Mouse (Mus musculus) 3134 (cell line): ENCODE data around the gene Mepce.
A peak's percentile ranks its signal among the peaks of the same experiment; 100 is the strongest.
"Not testable (repeated sequence)": the region's sequence is repeated elsewhere in the genome, so short reads cannot be mapped to it uniquely, and the experiment has no call there.

Source experiments
- DNase-seq: peaks from one replicate; pipeline ENCODE4 v3.0.0-alpha.2; 2011; ENCODE audit warnings: low spot score; ENCODE audit not compliant: insufficient read length; ENCODE audit errors: extremely low read depth

Mepce gene

DNA sequence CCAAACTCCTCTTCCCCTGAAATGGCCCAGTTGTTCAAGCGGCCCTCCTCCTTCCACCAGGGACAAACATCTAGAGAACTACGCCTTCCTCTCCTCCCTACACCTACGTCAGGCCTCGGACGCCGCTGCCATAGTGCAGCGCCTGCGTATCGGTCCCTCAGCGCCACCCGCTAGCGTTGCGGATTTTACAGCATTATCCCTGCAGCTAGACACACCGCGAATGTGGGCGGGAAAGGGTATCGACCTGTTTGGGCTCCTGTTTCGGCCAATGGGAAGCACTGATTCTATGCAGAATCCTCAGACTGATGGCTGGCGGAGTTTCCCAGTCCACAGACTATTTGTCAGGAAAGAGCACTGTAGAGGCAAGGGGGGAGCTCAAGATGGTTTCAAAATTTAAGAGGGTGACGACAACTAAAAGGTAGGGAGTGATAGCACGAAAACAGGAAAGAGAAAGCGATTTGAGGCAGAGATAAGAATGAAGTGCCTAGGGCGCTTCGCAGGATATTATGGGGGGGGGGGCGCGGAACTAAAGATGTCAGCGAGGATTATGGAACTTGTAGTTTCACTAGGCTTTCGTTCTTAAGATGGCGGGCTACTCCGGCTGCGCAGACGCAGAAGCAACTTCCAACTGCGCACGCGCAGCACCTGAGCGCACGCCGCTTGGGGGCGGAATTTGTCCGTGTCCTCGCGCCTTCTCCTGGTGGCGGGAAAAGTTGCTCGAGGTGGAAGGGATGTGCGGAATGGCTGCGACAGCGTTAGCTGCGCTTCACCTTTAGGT lies at the start of gene Mepce, which contains the start of gene Zcwpw1:
TSS of gene Mepce (minus strand) at position 505 of the 778 bp plus-strand sequence.
TSS of gene Zcwpw1 (plus strand) at position 648 of the 778 bp plus-strand sequence.
- DNase-seq, result peak; percentile 76

DNA sequence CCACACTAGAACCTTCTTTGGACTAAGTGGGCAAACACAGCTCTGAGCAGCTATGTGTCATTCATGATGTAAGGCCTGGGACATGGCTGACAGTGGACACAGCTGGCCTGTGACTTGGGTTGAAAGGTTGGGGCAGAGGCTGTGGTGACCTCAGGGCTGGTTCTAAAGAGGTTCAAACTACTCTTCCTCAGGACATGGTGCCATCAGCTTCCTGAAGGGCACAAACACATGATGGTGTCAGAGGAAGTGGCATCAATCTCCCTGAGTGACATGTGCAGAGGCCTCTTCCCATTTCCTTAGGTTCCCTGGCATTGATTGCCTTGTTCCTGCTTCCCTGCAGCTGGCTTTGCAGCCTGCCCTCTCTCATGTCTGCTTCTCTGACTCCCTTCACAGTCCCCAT lies 49.7 kb upstream of the Mepce start:
- DNase-seq, result not testable (repeated sequence)

DNA sequence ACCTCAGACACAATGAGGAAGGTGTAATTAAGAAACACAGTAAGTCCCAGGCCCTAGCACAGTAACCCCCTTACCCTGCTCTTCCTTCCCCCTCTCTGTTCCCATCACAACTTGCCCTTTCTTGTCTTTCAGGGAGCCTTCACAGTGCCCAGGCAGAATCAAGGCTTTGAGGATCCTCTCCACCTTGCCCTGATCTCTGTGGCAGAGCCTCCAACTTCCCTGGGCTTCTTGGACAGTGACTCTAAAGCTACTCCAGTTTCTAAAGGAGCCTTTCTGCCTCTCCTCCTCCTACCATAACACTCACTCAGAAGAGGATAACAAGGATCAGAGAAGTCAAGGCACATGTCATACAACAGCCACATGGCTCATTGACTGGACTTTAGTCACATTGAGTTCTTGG lies 49.2 kb upstream of the Mepce start:
- DNase-seq, result no peak

DNA sequence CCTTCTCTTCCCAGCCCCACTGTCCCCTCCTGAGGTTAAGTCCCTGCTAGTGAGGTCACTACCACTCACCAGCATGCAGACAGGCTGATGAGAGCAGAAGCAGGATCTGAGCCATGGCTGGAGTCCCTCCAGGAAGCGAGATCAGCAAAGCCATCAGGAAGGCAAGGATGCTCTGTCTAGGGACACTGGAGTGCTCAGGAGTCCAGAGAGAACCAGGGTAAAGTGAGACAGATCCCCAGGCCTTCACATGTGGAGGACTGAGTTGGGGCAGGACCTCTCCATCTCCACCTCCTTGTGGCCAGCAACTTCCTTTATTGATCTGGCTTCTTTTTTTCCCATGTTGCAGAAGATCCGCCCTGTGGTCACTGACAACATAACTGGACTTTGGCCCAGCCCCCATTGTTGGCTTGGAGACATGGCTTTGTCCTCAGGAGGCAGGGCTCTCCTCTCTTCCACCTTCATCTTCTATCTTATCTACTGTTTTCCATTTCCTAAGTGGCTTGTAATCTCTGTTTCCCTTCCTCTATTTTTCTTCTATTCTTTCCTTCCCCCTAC lies 48.6 kb upstream of the Mepce start, which contains the start of gene Pilra:
TSS of gene Pilra (minus strand) at position 316 of the 555 bp plus-strand sequence.
- DNase-seq, result not testable (repeated sequence)

DNA sequence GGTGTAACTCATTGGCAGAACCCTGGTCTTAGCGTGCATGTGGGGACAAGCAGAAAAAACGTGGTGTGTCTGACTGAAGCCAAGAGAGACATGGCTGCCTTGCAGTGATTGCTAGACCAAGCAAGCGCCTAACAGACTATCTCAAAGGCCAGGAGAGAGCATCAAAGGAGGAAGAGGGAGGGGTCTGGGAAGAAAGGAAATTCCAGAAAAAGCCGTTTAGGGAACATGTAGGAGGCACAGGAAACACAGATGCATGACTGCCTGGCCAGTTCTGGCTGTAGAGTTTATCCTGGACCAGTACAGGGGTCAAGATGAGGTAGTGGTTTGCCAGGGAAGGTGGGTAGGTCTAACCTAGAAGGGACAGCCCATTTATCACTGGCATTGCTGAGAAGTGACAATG lies 46.0 kb upstream of the Mepce start:
- DNase-seq, result no peak

DNA sequence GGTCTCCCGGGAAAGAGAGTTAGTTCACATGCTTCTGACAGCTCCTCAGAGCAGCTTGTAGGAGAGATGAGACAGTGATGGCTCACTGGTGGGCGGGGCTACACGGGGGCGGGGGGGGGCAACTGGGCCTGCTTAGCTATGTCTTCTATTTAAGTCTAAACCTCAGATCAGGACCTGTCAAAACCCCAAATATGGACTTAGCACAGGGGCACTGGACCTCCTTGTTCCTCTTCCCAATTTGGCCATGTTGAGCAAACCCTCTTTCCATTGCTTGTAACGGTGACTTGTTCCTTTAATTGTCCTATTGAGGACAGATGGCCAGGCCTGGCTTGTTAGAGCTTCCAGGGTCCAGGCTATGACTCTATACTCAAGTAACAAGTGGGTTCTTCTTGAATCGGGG lies 44.1 kb upstream of the Mepce start:
- DNase-seq, result no peak

DNA sequence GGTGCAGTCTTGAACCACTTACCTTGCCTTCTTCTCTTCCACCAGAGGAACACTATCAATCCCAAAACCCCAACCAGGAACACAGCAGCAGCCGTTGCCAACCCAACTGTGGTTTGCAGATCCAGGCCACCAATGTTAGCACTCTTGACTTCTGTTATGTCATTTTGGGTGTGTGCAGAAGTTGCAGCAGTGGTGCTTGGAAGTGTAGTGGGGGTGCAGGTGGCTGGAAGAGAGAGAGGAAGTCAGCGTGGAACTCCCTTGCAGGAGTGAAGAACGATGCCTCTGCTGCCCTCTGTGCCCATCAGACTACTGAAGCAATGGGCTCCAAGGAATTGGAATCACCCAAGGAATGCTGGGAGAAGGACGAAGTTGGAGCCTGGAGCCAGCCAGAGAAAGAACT lies 43.7 kb upstream of the Mepce start:
- no peak for DNase-seq

DNA sequence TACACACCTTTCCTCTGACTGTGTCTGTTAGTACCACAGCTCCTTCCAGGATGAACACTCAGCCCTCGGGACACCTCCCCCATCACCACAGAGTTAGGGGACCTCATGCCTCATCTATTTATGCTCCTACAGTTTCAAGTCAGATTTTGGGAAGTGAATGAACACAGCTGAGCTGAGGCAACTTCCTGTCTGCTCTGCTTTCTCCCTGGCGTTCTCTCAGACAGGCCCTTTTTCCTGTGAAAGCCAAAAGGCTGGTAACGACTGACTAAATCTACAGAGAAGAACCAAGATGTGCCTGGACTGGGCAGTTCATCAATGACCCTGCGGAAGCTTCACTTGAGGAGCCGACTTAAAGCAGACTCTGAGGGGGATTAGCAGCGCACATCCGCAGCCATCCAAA lies 42.8 kb upstream of the Mepce start:
- no peak for DNase-seq

DNA sequence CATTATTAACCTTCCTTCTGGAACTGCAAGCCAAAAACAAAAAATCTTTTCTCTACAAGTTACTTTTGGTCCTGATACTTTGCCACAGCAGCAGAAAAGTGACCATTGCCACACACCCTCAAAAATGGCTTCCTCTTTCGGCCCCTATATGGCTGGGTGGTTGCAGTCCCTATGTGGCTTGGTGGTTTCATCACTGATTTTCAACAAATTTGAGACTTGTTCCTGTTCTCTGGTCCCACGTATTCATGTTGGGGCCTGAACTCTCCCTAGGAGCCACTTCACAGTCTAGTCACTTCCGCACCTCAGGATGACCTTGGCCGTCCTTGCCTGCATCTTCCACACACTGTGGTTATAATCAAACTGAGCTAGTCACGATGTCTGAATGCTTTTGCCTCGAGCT lies 41.2 kb upstream of the Mepce start:
- no peak for DNase-seq

DNA sequence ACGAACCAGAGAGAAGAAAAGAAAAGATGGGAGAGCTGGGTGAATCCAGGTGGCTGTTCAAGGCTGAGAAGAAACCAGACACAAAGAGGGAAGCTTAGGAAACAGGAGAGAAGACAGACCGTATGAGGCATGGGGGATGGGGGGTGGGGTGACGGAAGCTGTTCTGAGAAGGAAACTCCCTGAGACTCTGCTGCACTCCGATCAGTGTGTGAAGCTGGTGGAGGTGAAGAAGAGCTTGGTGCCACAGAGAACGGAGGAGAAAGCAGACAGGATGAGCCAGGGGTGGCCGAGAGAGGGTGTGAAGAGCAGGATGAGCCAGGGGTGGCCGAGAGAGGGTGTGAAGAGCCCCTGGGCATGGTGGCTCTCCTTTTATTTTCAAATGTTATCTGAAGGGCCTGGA lies 39.0 kb upstream of the Mepce start:
- DNase-seq, result no peak

DNA sequence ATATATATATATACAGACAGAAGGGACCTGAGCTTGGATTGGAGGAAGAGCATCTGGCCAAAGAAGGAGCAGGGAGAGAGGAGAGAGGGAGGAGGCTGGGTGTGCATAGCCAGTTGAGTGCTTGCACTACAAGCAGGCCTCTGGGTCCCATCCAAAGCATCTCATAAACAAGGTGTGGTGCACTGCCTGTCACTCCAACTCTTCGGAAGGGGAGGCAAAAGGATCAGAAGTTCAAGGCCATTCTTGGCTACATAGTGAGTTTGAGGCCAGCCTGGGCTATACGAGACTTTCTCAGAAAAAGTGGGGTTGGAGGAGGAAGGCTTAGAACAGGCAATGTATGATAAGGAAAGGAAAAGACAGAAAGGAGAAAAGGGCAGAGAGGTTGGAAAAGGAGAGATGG lies 38.5 kb upstream of the Mepce start:
- no peak for DNase-seq

DNA sequence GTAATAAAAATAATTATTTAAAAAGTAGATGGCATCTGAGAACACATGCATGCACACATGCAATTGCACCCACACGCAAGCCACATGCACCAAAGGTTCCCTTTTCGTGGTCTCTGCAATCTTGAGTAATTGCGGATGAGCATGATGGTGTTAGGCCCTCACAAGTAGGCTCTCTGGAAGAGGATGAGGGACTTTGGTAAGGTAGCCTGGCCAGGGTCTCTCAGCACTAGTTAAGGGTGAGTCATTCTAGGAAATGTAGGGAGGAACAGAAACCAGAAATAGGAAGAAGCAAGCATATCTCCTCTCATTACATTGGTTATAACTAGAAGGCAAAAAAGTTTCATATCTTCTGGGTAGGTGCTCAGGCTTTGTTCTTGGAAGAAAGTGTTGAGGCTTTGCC lies 37.6 kb upstream of the Mepce start:
- DNase-seq, result no peak

DNA sequence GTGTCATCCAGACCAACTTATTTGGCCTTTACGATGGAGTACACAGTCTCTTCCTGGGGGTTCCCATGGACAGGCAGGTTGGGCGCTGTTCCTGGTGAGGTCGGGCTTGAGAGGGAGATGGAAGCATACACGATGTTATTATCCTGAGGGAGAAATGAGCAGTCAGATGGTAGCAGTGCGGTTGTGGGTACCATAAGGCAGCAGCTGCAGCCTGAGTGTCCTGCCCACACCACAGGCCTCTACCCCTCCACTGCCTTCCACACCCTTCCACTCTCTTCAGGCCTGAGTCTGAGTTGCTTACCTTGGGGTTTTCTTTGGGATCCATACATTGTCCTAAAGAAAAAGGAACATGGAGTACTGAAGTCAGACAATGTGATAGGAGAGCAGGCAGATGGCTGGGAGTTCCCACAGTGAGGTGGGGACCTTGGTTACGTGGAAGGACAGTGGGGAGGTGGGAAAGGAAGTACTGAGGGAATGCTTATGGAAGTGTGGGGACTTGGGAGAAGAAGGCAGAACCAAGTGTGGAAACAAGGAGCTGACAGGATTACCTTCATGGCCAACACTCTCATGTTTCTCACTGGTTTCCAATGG lies 36.1 kb upstream of the Mepce start:
- DNase-seq, result no peak

DNA sequence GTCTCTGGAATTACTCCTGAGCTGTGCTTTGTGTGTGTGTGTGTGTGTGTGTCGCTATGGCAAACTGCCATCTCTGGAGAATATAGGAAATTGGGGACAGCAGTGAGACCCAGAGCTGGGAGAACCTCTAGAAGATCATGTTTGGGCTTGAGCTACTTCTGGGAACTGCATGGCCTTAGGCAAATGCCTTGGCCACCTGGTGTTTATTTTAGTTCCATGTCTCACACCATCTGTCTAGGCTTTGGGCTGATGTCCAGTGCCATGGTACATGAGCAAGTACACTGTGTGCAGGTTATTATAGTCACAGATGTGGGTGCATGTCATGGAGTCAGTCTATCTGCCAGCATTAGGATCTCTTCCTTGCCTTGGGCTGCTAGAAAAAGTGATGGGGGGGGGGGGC lies 35.1 kb upstream of the Mepce start:
- no peak for DNase-seq

DNA sequence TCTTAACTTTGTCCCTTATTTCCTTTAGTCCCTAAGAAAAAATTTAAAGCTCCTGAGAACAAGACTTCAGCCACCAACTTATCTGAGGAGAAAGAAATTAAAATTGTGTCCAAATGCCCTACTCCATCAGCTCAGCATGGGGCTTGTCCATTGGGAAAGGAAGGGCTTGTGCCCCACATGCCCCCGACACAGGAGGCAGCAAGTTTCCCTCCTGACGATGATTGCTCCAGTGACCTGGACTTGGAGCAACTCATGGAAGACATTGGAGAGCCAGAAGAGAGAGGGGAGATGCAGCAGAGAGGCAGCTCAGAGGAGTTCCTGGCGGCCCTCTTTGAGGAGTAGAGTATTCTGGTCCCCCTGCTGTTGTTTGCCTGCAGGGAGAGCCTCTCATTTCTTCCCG lies 34.7 kb upstream of the Mepce start:
- no peak for DNase-seq

DNA sequence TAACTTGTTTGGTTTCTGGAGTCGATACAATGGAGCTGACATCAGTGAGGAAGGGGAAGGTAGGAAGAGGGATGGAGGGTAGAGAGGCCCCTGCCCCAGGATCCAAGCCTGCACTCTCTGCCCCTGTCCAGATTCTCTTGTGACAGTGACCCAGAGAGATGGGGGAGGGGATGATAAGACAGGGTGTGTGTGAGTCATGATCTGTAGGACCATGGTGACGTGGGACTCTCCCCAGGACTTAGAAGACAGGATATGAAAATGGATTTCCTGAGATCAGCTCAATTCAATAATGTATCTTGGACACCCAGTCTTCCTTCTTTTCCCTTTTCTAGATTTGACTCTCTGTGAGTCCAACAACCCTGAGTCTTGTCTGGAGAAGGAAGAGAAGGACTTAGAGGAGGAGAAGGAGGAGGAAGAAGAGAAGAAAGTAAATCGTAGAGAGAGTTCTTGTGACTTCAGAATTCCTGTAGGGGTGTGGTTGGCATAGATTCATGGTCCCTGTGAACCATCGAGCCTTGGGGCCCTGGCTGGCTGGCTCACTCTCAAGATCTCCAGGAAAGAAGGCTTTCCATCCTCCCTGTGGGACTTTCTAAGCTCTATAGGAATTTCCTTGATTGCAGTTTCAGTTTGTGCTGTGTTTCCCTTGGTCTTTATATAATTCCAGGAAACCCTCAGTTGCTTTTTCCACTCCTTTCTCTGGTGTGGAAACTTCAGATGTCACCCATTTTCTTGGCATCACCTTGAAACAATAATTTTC lies 30.2 kb upstream of the Mepce start:
- no peak for DNase-seq

DNA sequence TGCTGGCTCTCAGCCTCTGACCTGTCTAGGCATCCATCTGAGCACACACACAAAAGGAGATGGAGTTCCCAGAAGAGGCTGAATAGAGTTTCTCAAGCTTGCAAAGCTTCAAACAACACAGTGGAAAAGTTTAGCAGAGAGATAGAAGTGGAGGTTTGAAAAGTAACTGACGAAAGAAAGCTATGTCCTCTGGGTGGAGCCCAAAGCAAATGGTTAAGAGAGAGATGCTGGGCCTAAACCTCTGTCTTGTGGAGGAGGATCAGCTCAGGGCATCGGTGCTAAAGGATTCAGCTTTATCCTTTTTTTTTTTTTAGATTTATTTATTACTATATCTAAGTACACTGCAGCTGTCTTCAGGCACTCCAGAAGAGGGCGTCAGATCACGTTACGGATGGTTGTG lies 20.9 kb upstream of the Mepce start:
- DNase-seq, result no peak

DNA sequence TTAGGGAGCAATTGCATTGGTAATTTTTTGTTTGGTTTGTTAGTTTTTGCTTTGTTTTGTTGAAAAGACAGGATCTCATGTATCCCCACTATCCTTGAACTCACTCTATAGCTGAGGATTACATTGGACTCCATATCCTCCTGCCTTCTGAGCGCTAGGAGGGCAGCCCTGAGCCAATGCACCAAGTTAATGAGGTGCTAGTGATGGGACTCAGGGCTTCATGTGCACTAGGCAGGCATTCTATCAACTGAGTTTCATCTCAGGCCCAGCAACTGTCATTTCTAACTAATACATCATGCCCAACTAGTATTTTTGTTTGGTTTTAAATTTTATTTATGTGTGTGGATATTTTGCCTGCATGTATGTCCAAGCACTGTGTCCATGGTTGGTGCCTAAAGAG lies 18.7 kb upstream of the Mepce start:
- no peak for DNase-seq

DNA sequence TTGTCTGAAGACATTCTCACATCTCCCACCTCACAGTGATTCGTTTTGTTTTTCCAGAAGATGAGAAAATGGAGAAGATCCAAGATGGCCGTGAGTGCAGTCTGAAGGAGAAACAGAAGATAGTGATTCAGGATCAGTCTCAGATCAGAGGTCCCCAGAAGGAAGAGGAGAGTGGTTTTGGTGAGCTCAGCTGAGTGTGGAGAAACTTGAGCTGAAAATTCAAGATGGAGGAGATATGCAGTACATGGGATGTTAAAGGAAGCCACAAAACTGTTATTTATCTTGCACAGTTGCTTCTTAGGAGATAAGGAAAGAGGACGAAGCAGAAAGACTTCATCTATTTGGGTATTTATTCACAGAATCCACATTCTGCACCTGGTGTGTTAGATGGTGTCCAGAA lies 13.5 kb upstream of the Mepce start:
- no peak for DNase-seq

DNA sequence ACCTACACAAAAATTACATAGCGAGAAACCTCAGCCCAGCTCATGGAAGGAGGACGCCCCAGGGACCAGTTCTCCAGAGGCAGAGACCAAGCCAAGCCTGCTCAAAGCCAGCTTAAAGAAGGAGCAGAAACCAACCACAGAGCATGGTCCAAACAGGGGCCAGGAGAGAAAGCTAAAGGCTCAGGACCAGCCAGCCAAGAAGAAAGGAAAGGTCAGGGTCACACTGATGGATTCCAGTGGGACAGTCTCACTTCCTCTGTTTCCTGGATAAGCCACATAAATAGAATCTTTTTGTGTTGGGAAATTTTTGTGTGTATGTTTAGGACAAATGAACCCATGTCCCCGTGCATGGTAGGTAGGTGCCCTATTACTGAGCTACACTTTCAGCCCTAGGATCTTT lies 9.2 kb upstream of the Mepce start:
- no peak for DNase-seq

DNA sequence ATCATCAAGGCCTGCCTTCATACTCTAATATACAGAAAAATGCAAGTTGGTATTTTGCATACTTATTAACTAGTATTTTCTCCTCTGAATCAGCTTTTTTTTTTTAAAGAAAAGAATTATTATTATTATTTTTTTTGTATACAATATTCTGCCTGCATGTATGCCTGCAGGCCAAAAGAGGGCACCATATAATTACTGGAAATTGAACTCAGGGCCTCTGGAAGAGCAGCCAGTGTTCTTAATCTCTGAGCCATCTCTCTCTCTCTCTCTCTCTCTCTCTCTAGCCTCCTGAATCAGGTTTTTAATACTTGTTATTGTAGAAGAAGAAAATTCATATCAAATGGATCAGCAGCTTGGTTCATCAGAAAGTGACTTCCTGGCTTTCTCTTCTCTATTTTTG lies 4.1 kb upstream of the Mepce start:
- DNase-seq, result no peak
